Mouse (Mus musculus) megakaryocyte, embryonic 14.5 days (primary cell): ENCODE measurements around the gene Lgals3bp.

Experiments used
- FLI1 ChIP-seq: IDR thresholded peaks from 2 replicates; pipeline ENCODE4 v1.6.1; 2012; ENCODE audit warnings: low read length, inconsistent platforms, mixed read lengths
- GATA1 ChIP-seq: IDR thresholded peaks from 3 replicates; pipeline ENCODE4 v1.6.1; 2012; ENCODE audit warnings: mixed read lengths, low read length, inconsistent platforms, borderline replicate concordance

- no peak for TF ChIP-seq GATA1
- TF ChIP-seq FLI1 = no peak
These were observed 36.9 kb upstream of the Lgals3bp start for GRCm38 (mm10) chr11:118438665-118439414.
